Mouse (Mus musculus) stomach, postnatal 0 days (tissue): ENCODE data around the gene Dpp7. TPM values are rescaled to one million over a fixed set of nuclear protein-coding genes. Genes with fewer than 3 reads are reported as not detected.

Source experiments
- ATAC-seq: fragments of 200-750 bp; cut with Nextera tagmentation; 2 replicates; pipeline ENCODE4 v1.8.0; 2017; ENCODE audit not compliant: low FRiP score, low TSS enrichment
- DNase-seq: peaks from one replicate; pipeline ENCODE4 v3.0.0-alpha.2; 2016; ENCODE audit warnings: low spot score
- H3K27ac ChIP-seq: fragments of 300-500 bp; sonication (generic); replicated peaks from 2 replicates; pipeline ENCODE4 v1.5.1; 2014; ENCODE audit warnings: mild to moderate bottlenecking, control low read depth
- H3K27me3 ChIP-seq: fragments of 300-500 bp; sonication (generic); 2 replicates; pipeline ENCODE4 v1.6.1; 2014; ENCODE audit warnings: low read length; ENCODE audit not compliant: control insufficient read depth, insufficient read depth
- H3K36me3 ChIP-seq: fragments of 300-500 bp; sonication (generic); 2 replicates; pipeline ENCODE4 v1.6.1; 2014; ENCODE audit warnings: low read length, mixed read lengths; ENCODE audit not compliant: control insufficient read depth, insufficient read depth
- H3K4me1 ChIP-seq: fragments of 300-500 bp; sonication (generic); replicated peaks from 2 replicates; pipeline ENCODE4 v1.6.1; 2014; ENCODE audit warnings: antibody characterized with exemption; ENCODE audit not compliant: control insufficient read depth, insufficient read depth
- H3K4me2 ChIP-seq: fragments of 300-500 bp; sonication (generic); replicated peaks from 2 replicates; pipeline ENCODE4 v1.6.1; 2014; ENCODE audit warnings: low read depth, mild to moderate bottlenecking, control low read depth, moderate library complexity
- H3K4me3 ChIP-seq: fragments of 300-500 bp; sonication (generic); 2 replicates; pipeline ENCODE4 v1.5.1; 2014; ENCODE audit warnings: low read depth, low read length, control low read depth
- H3K9ac ChIP-seq: fragments of 300-500 bp; sonication (generic); 2 replicates; pipeline ENCODE4 v1.6.1; 2014; ENCODE audit warnings: mild to moderate bottlenecking, low read length, control low read depth, mixed read lengths
- H3K9me3 ChIP-seq: fragments of 300-500 bp; sonication (generic); 2 replicates; pipeline ENCODE4 v1.6.1; 2016; ENCODE audit warnings: low read length; ENCODE audit not compliant: control insufficient read depth
- CTCF ChIP-seq: IDR thresholded peaks from 2 replicates; pipeline ENCODE4 v1.5.1; 2016; ENCODE audit warnings: antibody characterized with exemption, low read depth, mild to moderate bottlenecking, moderate library complexity
- EP300 ChIP-seq: optimal IDR thresholded peaks from 2 replicates; pipeline ENCODE3; 2016; ENCODE audit warnings: antibody characterized with exemption
- WGBS: fragments of 180-500 bp; shearing (Covaris S2); extraction: QIAGEN DNeasy Blood & Tissue Kit; methylation state at CpG from one replicate; pipeline ENCODE4 v1.1.7; 2014; 5-methylcytosine and 5-hydroxymethylcytosine counted together
- polyA plus RNA-seq: library from polyadenylated mRNA; unstranded; fragments of >200 nt; fragmentation: Nextera tagmentation; extraction: Ambion mirVana; gene quantifications from 2 replicates; pipeline ENCODE4 v1.2.1, GENCODE M21; 2015

Dpp7 gene
- polyA plus RNA-seq, 1 experiment from 2014 or later = 9.9 TPM

DNA sequence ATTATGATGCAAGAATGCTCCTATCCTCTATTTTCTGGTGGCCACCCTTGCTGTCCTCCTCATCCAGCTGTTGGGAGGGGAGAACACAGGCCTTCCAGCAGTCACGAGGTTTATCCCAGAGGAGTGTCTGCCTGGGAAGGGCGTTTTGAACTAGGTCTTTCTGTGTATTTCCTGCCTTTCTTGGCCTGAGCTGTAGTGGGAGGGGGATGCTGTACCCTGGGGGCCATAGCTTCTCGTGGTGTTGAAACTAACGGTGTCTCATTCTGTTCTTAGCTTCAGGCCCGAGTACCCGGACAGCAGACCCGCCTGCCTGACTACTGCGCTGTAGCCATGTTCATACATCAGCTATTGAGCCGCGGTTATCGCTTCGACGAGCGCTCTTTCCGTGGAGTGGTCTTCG lies 44.1 kb upstream of the Dpp7 start:
- WGBS = 22% methylated on average over 16 of the region's 16 CpGs
- H3K9ac ChIP-seq = no peak overlapping the region
- H3K4me2 ChIP-seq = peak overlapping the region; percentile 42
- no peaks in the 10 kb centered on the region for H3K36me3 ChIP-seq
- DNase-seq (no peak), ATAC-seq (no peak)
- no peaks in the 10 kb centered on the region for H3K27me3 ChIP-seq
- TF ChIP-seq EP300 (no peak), CTCF (no peak)
- H3K4me3 ChIP-seq = no peak overlapping the region
- H3K9me3 ChIP-seq = no peaks in the 10 kb centered on the region
- no peak overlapping the region for H3K27ac ChIP-seq
- H3K4me1 ChIP-seq = peaks cover 2% of the 10 kb centered on the region

DNA sequence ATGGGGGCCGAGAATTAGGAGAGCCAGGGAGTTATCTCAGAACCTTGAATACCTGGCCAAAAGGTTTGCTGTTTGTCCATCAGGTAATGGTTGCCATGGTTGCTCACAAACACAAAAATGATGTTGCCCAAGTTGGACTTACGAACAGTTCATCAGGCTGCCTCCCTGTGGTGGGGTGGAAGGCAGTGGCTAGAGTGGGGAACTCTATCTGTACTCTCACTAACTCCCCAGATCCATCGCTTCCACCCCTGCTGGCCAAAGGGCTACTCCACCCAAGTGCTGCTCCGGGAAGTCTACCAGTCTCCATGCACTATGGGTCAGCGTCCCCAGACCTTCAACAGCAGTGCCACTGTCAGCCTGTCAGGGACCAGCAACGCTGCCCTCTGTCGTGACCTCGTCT lies 42.9 kb upstream of the Dpp7 start, which contains the start of gene Npdc1:
Npdc1 (plus strand) TSS at position 301 of the 400 bp plus-strand sequence.
- Histone ChIP-seq H3K4me1 (peaks cover 10% of the 10 kb centered on the region), H3K36me3 (no peaks in the 10 kb centered on the region), H3K4me3 (no peak within 1 kb of the TSS), H3K4me2 (no peak within 1 kb of the TSS), H3K9ac (no peak within 1 kb of the TSS), H3K27ac (no peak within 1 kb of the TSS), H3K9me3 (no peaks in the 10 kb centered on the region), H3K27me3 (no peaks in the 10 kb centered on the region)
- 72% methylated on average over 8 of the region's 8 CpGs for WGBS
- DNase-seq (no peak), ATAC-seq (no peak)
- no peak for TF ChIP-seq EP300
- TF ChIP-seq CTCF = no peak

DNA sequence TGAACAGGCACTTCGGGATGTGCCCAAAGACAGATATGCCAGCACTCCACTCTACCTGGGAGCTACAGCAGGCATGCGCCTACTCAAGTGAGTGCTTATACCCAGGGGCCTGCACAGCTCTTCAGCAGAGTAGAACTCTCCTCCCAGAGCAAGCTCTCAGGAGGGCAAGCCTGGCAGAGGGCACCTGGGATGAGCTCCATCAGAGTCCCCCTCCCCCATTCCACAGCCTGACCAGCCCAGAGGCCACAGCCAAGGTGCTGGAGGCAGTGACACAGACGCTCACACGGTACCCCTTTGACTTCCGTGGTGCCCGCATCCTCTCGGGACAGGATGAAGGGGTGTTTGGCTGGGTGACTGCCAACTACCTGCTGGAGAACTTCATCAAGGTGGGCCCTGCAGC lies 41.9 kb upstream of the Dpp7 start:
- H3K27ac ChIP-seq = no peak overlapping the region
- H3K9ac ChIP-seq = no peak overlapping the region
- no peaks in the 10 kb centered on the region for H3K27me3 ChIP-seq
- no peaks in the 10 kb centered on the region for H3K36me3 ChIP-seq
- H3K4me2 ChIP-seq = no peak overlapping the region
- DNase-seq = no peak
- no peak for ATAC-seq
- H3K4me3 ChIP-seq = no peak overlapping the region
- WGBS = 92% methylated on average over 7 of the region's 7 CpGs
- H3K9me3 ChIP-seq = no peaks in the 10 kb centered on the region
- TF ChIP-seq CTCF (no peak), EP300 (no peak)
- H3K4me1 ChIP-seq = peaks cover 10% of the 10 kb centered on the region

DNA sequence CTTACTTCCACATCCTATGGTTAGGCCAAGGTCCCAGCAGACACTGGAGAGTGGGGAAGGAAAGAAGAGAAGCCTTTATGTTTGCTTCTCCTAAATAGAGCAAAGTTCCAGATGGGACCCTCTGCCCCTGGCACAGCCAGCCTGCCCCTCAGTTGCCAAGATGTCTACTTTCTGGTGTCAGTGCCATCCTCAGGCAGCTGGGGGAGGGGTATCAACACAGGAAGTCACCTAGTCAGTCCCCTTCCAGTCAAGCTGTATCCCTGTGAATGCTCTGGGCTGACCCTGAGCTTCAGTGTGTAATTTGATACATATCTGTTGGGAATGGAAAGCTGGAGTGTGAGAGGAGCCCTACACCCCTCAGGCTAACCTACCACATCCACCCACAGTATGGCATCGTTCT lies 40.9 kb upstream of the Dpp7 start:
- 53% methylated on average over 1 of the region's 1 CpGs for WGBS
- Histone ChIP-seq H3K9me3 (no peaks in the 10 kb centered on the region), H3K9ac (no peak overlapping the region), H3K4me2 (peak overlapping the region; percentile 89; the same call in 1 of the 2 replicates), H3K36me3 (no peaks in the 10 kb centered on the region), H3K27me3 (no peaks in the 10 kb centered on the region), H3K4me3 (no peak overlapping the region), H3K27ac (no peak overlapping the region), H3K4me1 (peaks cover 10% of the 10 kb centered on the region)
- DNase-seq = no peak
- ATAC-seq = no peak
- TF ChIP-seq EP300 (no peak), CTCF (no peak)

DNA sequence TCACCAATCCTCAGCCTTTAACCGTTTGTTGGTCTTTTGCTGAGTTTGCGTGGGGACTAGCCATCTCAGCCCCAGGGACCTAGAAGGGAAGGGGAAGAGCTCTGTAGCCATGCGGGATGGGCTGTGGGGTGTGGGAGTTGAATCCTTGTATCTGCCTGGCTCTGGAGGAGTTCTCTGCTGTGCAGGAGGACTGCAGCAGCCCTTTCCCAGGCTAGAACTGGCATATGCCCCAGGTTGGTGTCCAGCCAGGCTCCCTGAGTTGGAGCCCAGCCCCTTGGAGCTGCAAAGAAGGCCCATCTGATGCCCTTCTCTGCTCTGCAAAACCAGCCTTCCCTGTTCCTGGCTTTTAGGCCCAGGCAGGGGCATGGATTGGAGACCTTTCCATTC lies 40.4 kb upstream of the Dpp7 start:
- H3K36me3 ChIP-seq = no peaks in the 10 kb centered on the region
- 46% methylated on average over 3 of the region's 3 CpGs for WGBS
- DNase-seq (no peak), ATAC-seq (no peak)
- peak overlapping the region; percentile 89 for H3K4me2 ChIP-seq
- no peaks in the 10 kb centered on the region for H3K9me3 ChIP-seq
- H3K9ac ChIP-seq = peak overlapping the region; percentile 70; the same call in 1 of the 2 replicates
- no peak overlapping the region for H3K27ac ChIP-seq
- peak overlapping the region; percentile 52 for H3K4me3 ChIP-seq
- TF ChIP-seq CTCF (no peak), EP300 (no peak)
- no peaks in the 10 kb centered on the region for H3K27me3 ChIP-seq
- peaks cover 10% of the 10 kb centered on the region for H3K4me1 ChIP-seq

DNA sequence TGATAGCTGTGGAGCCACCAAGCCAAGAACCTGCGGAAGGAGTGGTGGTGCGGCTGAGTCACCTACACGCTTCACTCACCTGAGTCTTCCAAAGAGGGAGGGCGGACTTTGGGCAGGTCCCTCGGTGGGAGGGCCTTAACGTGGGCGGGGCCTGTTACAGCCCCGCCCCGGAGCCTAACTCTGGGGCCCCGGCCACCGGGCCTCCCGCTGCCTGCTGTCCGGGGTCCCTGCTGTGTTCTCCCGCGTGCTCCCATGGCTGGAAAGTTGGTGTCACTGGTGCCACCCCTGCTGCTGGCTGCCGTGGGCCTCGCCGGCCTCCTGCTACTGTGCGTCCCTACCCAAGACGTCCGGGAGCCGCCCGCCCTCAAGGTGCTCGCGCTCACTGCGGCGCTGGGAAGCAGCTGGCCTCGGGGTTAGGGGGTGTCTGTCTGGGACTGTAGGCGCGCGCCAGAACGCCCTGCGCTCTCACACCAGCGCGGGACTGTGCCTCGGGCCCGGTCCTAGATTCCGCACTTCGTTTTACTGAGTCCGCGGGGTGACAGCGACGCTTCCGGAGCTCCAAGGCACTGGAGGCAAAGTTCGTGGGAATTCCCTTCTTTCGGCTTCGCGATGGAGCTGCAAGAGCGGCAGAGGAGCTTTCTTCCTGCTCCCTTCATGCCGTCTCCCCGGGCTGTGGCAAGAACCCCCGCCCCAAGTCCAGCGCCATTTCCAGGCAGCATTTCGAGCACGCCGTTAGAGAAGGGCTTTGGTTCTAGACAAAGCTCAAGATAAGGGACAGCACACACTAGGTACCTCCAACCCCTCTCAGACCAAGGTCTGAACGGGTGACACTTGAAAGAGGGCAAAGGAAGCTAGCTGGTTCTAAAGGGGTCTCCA lies 39.8 kb upstream of the Dpp7 start, which contains the start of gene Entpd2:
Entpd2 (plus strand) TSS at position 154 of the 876 bp plus-strand sequence.
- H3K27me3 ChIP-seq = no peaks in the 10 kb centered on the region
- WGBS = 3% methylated on average over 56 of the region's 57 CpGs

More for the DNA sequence above, 39.8 kb upstream of the Dpp7 start, which contains the start of gene Entpd2:
- Histone ChIP-seq H3K27ac (peak within 1 kb of the TSS; percentile 71), H3K4me2 (peak within 1 kb of the TSS; percentile 89), H3K4me3 (peak within 1 kb of the TSS; percentile 52), H3K9ac (peak within 1 kb of the TSS; percentile 70), H3K9me3 (no peaks in the 10 kb centered on the region), H3K4me1 (peaks cover 10% of the 10 kb centered on the region), H3K36me3 (no peaks in the 10 kb centered on the region)
- DNase-seq = peak; percentile 82
- TF ChIP-seq CTCF (peak; percentile 57), EP300 (no peak)
- ATAC-seq = peak; percentile 89
